Mouse (Mus musculus) activated CD4-positive, CD25-positive, alpha-beta regulatory T cell, adult 9 weeks (primary cell): ENCODE results near the gene Ubp1. TPM values are rescaled to one million over a fixed set of nuclear protein-coding genes. Genes with fewer than 3 reads are reported as not detected.

Source experiments
- polyA plus RNA-seq: library from polyadenylated mRNA; unstranded; fragments of 100-300 nt; shearing (Covaris generic); gene quantifications from one replicate; pipeline ENCODE4 v1.2.1, GENCODE M21; 2017

The Ubp1 gene
- 11.3 TPM for polyA plus RNA-seq

GRCm38 (mm10) chr9:113930534-113931374 lies at the start of gene Ubp1:
Ubp1 (plus strand) TSS chr9:113930934.

Other genes with a start within 250 kb of the Ubp1 start
- gene Pdcd6ip, start 222.7 kb upstream of the Ubp1 start, polyA plus RNA-seq: 75.8 TPM
- gene Clasp2, start 189.5 kb upstream of the Ubp1 start, polyA plus RNA-seq: 6.8 TPM
- 2.2 TPM for gene Fbxl2, start 115.3 kb downstream of the Ubp1 start, polyA plus RNA-seq
- not detected for gene Susd5, start 126.2 kb downstream of the Ubp1 start, polyA plus RNA-seq